Mouse (Mus musculus): ENCODE data around the gene Galnt4. TPM values are rescaled to one million over a fixed set of nuclear protein-coding genes. Genes with fewer than 3 reads are reported as not detected.

The Galnt4 gene
- polyA plus RNA-seq, 1 experiment from 2014 or later: 3.2 TPM

- H3K27me3 ChIP-seq (replicated peaks; ENCODE audit: control insufficient read depth, insufficient read depth, low read length): no peaks in the 10 kb centered on the region
- ATAC-seq: no peak
- H3K9me3 ChIP-seq (ENCODE audit: control insufficient read depth, low read length): no peaks in the 10 kb centered on the region
- H3K4me2 ChIP-seq (ENCODE audit: low read length): no peak within 1 kb of the TSS
- H3K4me3 ChIP-seq (replicated peaks; ENCODE audit: low read length): no peak within 1 kb of the TSS
- 73% methylated on average over 4 of the region's 4 CpGs for WGBS
- H3K4me1 ChIP-seq (replicated peaks; ENCODE audit: control insufficient read depth, insufficient read depth, low read length): no peaks in the 10 kb centered on the region
- no peak within 1 kb of the TSS for H3K27ac ChIP-seq (ENCODE audit: low read length)
- no peak within 1 kb of the TSS for H3K9ac ChIP-seq (replicated peaks; ENCODE audit: low read depth, low read length)
- no peaks in the 10 kb centered on the region for H3K36me3 ChIP-seq (ENCODE audit: control insufficient read depth, insufficient read depth)
These were observed 18.3 kb downstream of the Galnt4 start, which contains the start of gene Phxr2 for GRCm38 (mm10) chr10:99126225-99126624. Gene Phxr2 (minus strand): TSS chr10:99126325.

- Histone ChIP-seq H3K4me2 (ENCODE audit: low read length) (no peak overlapping the region), H3K27me3 (replicated peaks; ENCODE audit: control insufficient read depth, insufficient read depth, low read length) (no peaks in the 10 kb centered on the region), H3K4me1 (replicated peaks; ENCODE audit: control insufficient read depth, insufficient read depth, low read length) (no peaks in the 10 kb centered on the region), H3K9me3 (ENCODE audit: control insufficient read depth, low read length) (no peaks in the 10 kb centered on the region), H3K36me3 (ENCODE audit: control insufficient read depth, insufficient read depth) (no peaks in the 10 kb centered on the region), H3K4me3 (replicated peaks; ENCODE audit: low read length) (no peak overlapping the region), H3K9ac (replicated peaks; ENCODE audit: low read depth, low read length) (no peak overlapping the region), H3K27ac (ENCODE audit: low read length) (no peak overlapping the region)
- ATAC-seq: no peak
- WGBS: 95% methylated on average over 14 of the region's 14 CpGs
These were observed 19.0 kb downstream of the Galnt4 start for GRCm38 (mm10) chr10:99126954-99127353.

- Histone ChIP-seq H3K4me3 (replicated peaks; ENCODE audit: low read length) (no peak overlapping the region), H3K27me3 (replicated peaks; ENCODE audit: control insufficient read depth, insufficient read depth, low read length) (no peaks in the 10 kb centered on the region), H3K4me1 (replicated peaks; ENCODE audit: control insufficient read depth, insufficient read depth, low read length) (no peaks in the 10 kb centered on the region), H3K9me3 (ENCODE audit: control insufficient read depth, low read length) (no peaks in the 10 kb centered on the region), H3K36me3 (ENCODE audit: control insufficient read depth, insufficient read depth) (no peaks in the 10 kb centered on the region), H3K9ac (replicated peaks; ENCODE audit: low read depth, low read length) (no peak overlapping the region), H3K27ac (ENCODE audit: low read length) (no peak overlapping the region), H3K4me2 (ENCODE audit: low read length) (no peak overlapping the region)
- 89% methylated on average over 11 of the region's 11 CpGs for WGBS
- no peak for ATAC-seq
These were observed 19.8 kb downstream of the Galnt4 start for GRCm38 (mm10) chr10:99127691-99128261.

- no peaks in the 10 kb centered on the region for H3K9me3 ChIP-seq (ENCODE audit: control insufficient read depth, low read length)
- no peak overlapping the region for H3K4me3 ChIP-seq (replicated peaks; ENCODE audit: low read length)
- H3K4me1 ChIP-seq (replicated peaks; ENCODE audit: control insufficient read depth, insufficient read depth, low read length): no peaks in the 10 kb centered on the region
- H3K27ac ChIP-seq (ENCODE audit: low read length): no peak overlapping the region
- WGBS: 36% methylated on average over 6 of the region's 6 CpGs
- ATAC-seq: no peak
- no peaks in the 10 kb centered on the region for H3K27me3 ChIP-seq (replicated peaks; ENCODE audit: control insufficient read depth, insufficient read depth, low read length)
- no peak overlapping the region for H3K9ac ChIP-seq (replicated peaks; ENCODE audit: low read depth, low read length)
- H3K36me3 ChIP-seq (ENCODE audit: control insufficient read depth, insufficient read depth): no peaks in the 10 kb centered on the region
- H3K4me2 ChIP-seq (ENCODE audit: low read length): no peak overlapping the region
These were observed 22.7 kb downstream of the Galnt4 start for GRCm38 (mm10) chr10:99130611-99131010.

- no peaks in the 10 kb centered on the region for H3K9me3 ChIP-seq (ENCODE audit: control insufficient read depth, low read length)
- no peaks in the 10 kb centered on the region for H3K36me3 ChIP-seq (ENCODE audit: control insufficient read depth, insufficient read depth)
- no peaks in the 10 kb centered on the region for H3K27me3 ChIP-seq (replicated peaks; ENCODE audit: control insufficient read depth, insufficient read depth, low read length)
- no peak overlapping the region for H3K9ac ChIP-seq (replicated peaks; ENCODE audit: low read depth, low read length)
- H3K27ac ChIP-seq (ENCODE audit: low read length): no peak overlapping the region
- WGBS: 55% methylated on average over 5 of the region's 5 CpGs
- ATAC-seq: no peak
- H3K4me2 ChIP-seq (ENCODE audit: low read length): no peak overlapping the region
- no peak overlapping the region for H3K4me3 ChIP-seq (replicated peaks; ENCODE audit: low read length)
- H3K4me1 ChIP-seq (replicated peaks; ENCODE audit: control insufficient read depth, insufficient read depth, low read length): no peaks in the 10 kb centered on the region
These were observed 23.3 kb downstream of the Galnt4 start for GRCm38 (mm10) chr10:99131298-99131697.

- WGBS: 67% methylated on average over 6 of the region's 6 CpGs
- Histone ChIP-seq H3K4me1 (replicated peaks; ENCODE audit: control insufficient read depth, insufficient read depth, low read length) (no peaks in the 10 kb centered on the region), H3K27ac (ENCODE audit: low read length) (no peak overlapping the region), H3K9me3 (ENCODE audit: control insufficient read depth, low read length) (no peaks in the 10 kb centered on the region), H3K4me2 (ENCODE audit: low read length) (no peak overlapping the region), H3K36me3 (ENCODE audit: control insufficient read depth, insufficient read depth) (no peaks in the 10 kb centered on the region), H3K27me3 (replicated peaks; ENCODE audit: control insufficient read depth, insufficient read depth, low read length) (no peaks in the 10 kb centered on the region), H3K9ac (replicated peaks; ENCODE audit: low read depth, low read length) (no peak overlapping the region), H3K4me3 (replicated peaks; ENCODE audit: low read length) (no peak overlapping the region)
- ATAC-seq: peak; percentile 84
These were observed 24.2 kb downstream of the Galnt4 start for GRCm38 (mm10) chr10:99132189-99132588.

- Histone ChIP-seq H3K4me3 (replicated peaks; ENCODE audit: low read length) (no peak overlapping the region), H3K4me2 (ENCODE audit: low read length) (no peak overlapping the region), H3K36me3 (ENCODE audit: control insufficient read depth, insufficient read depth) (no peaks in the 10 kb centered on the region), H3K27me3 (replicated peaks; ENCODE audit: control insufficient read depth, insufficient read depth, low read length) (no peaks in the 10 kb centered on the region), H3K9ac (replicated peaks; ENCODE audit: low read depth, low read length) (no peak overlapping the region), H3K9me3 (ENCODE audit: control insufficient read depth, low read length) (no peaks in the 10 kb centered on the region), H3K27ac (ENCODE audit: low read length) (no peak overlapping the region), H3K4me1 (replicated peaks; ENCODE audit: control insufficient read depth, insufficient read depth, low read length) (no peaks in the 10 kb centered on the region)
- ATAC-seq: no peak
- 90% methylated on average over 11 of the region's 11 CpGs for WGBS
These were observed 24.8 kb downstream of the Galnt4 start for GRCm38 (mm10) chr10:99132595-99133272.

GRCm38 (mm10) chr10:99133321-99133875 lies 25.4 kb downstream of the Galnt4 start:
- no peaks in the 10 kb centered on the region; the same call in 1 of the 2 replicates for H3K36me3 ChIP-seq (ENCODE audit: control insufficient read depth, insufficient read depth)
- H3K9ac ChIP-seq (replicated peaks; ENCODE audit: low read depth, low read length): no peak overlapping the region
- no peak overlapping the region for H3K27ac ChIP-seq (ENCODE audit: low read length)
- H3K9me3 ChIP-seq (ENCODE audit: control insufficient read depth, low read length): no peaks in the 10 kb centered on the region
- no peaks in the 10 kb centered on the region for H3K27me3 ChIP-seq (replicated peaks; ENCODE audit: control insufficient read depth, insufficient read depth, low read length)
- no peak overlapping the region for H3K4me3 ChIP-seq (replicated peaks; ENCODE audit: low read length)
- H3K4me2 ChIP-seq (ENCODE audit: low read length): no peak overlapping the region
- ATAC-seq: no peak
- WGBS: 92% methylated on average over 16 of the region's 16 CpGs
- H3K4me1 ChIP-seq (replicated peaks; ENCODE audit: control insufficient read depth, insufficient read depth, low read length): no peaks in the 10 kb centered on the region

GRCm38 (mm10) chr10:99136337-99136736 lies 28.4 kb downstream of the Galnt4 start:
- 61% methylated on average over 5 of the region's 5 CpGs for WGBS
- H3K4me1 ChIP-seq (replicated peaks; ENCODE audit: control insufficient read depth, insufficient read depth, low read length): no peaks in the 10 kb centered on the region
- no peak overlapping the region for H3K27ac ChIP-seq (ENCODE audit: low read length)
- H3K27me3 ChIP-seq (replicated peaks; ENCODE audit: control insufficient read depth, insufficient read depth, low read length): no peaks in the 10 kb centered on the region
- no peak overlapping the region for H3K9ac ChIP-seq (replicated peaks; ENCODE audit: low read depth, low read length)
- no peak overlapping the region for H3K4me2 ChIP-seq (ENCODE audit: low read length)
- H3K4me3 ChIP-seq (replicated peaks; ENCODE audit: low read length): no peak overlapping the region
- no peaks in the 10 kb centered on the region; the same call in 1 of the 2 replicates for H3K36me3 ChIP-seq (ENCODE audit: control insufficient read depth, insufficient read depth)
- ATAC-seq: no peak
- no peaks in the 10 kb centered on the region for H3K9me3 ChIP-seq (ENCODE audit: control insufficient read depth, low read length)

All from forebrain, embryonic 16.5 days (tissue).